Mouse (Mus musculus): ENCODE measurements around the gene Rbfox2. TPM values are rescaled to one million over a fixed set of nuclear protein-coding genes. Genes with fewer than 3 reads are reported as not detected.

Rbfox2 gene
- polyA plus RNA-seq, 1 experiment from 2014 or later: 81.5 TPM

- Histone ChIP-seq H3K9me3 (replicated peaks; ENCODE audit: control insufficient read depth, low read length) (no peaks in the 10 kb centered on the region), H3K4me1 (ENCODE audit: control insufficient read depth, insufficient read depth, low read length) (peaks cover 18% of the 10 kb centered on the region), H3K4me3 (ENCODE audit: low read depth, low read length) (no peak overlapping the region), H3K9ac (ENCODE audit: low read depth, low read length) (no peak overlapping the region), H3K36me3 (ENCODE audit: control insufficient read depth, insufficient read depth, low read length) (no peaks in the 10 kb centered on the region), H3K27ac (ENCODE audit: low read depth, low read length) (peak overlapping the region; percentile 35; the same call in 1 of the 2 replicates), H3K4me2 (no peak overlapping the region), H3K27me3 (ENCODE audit: control insufficient read depth, insufficient read depth, low read length) (no peaks in the 10 kb centered on the region)
- ATAC-seq (replicated peaks; ENCODE audit: insufficient number of reproducible peaks, low FRiP score, low TSS enrichment): no peak
- WGBS (ENCODE audit: insufficient replicate concordance): 62% methylated on average over 5 of the region's 5 CpGs
Observed at GRCm38 (mm10) chr15:77174018-77174417, 132.8 kb downstream of the Rbfox2 start.

GRCm38 (mm10) chr15:77172414-77172813 lies 134.4 kb downstream of the Rbfox2 start:
- no peaks in the 10 kb centered on the region for H3K27me3 ChIP-seq (ENCODE audit: control insufficient read depth, insufficient read depth, low read length)
- no peak overlapping the region for H3K9ac ChIP-seq (ENCODE audit: low read depth, low read length)
- ATAC-seq (replicated peaks; ENCODE audit: insufficient number of reproducible peaks, low FRiP score, low TSS enrichment): no peak
- 67% methylated on average over 3 of the region's 3 CpGs for WGBS (ENCODE audit: insufficient replicate concordance)
- peaks cover 18% of the 10 kb centered on the region for H3K4me1 ChIP-seq (ENCODE audit: control insufficient read depth, insufficient read depth, low read length)
- no peak overlapping the region for H3K27ac ChIP-seq (ENCODE audit: low read depth, low read length)
- no peaks in the 10 kb centered on the region for H3K9me3 ChIP-seq (replicated peaks; ENCODE audit: control insufficient read depth, low read length)
- no peak overlapping the region for H3K4me2 ChIP-seq
- H3K36me3 ChIP-seq (ENCODE audit: control insufficient read depth, insufficient read depth, low read length): no peaks in the 10 kb centered on the region
- H3K4me3 ChIP-seq (ENCODE audit: low read depth, low read length): no peak overlapping the region

- Histone ChIP-seq H3K4me1 (ENCODE audit: control insufficient read depth, insufficient read depth, low read length) (peaks cover 14% of the 10 kb centered on the region), H3K9ac (ENCODE audit: low read depth, low read length) (no peak overlapping the region), H3K4me3 (ENCODE audit: low read depth, low read length) (no peak overlapping the region), H3K27ac (ENCODE audit: low read depth, low read length) (no peak overlapping the region), H3K4me2 (no peak overlapping the region), H3K36me3 (ENCODE audit: control insufficient read depth, insufficient read depth, low read length) (no peaks in the 10 kb centered on the region), H3K27me3 (ENCODE audit: control insufficient read depth, insufficient read depth, low read length) (no peaks in the 10 kb centered on the region), H3K9me3 (replicated peaks; ENCODE audit: control insufficient read depth, low read length) (no peaks in the 10 kb centered on the region)
- WGBS (ENCODE audit: insufficient replicate concordance): 72% methylated on average over 2 of the region's 2 CpGs
- ATAC-seq (replicated peaks; ENCODE audit: insufficient number of reproducible peaks, low FRiP score, low TSS enrichment): no peak
Observed at GRCm38 (mm10) chr15:77168781-77169180, 138.0 kb downstream of the Rbfox2 start.

- H3K9me3 ChIP-seq (replicated peaks; ENCODE audit: control insufficient read depth, low read length): no peaks in the 10 kb centered on the region
- no peak overlapping the region for H3K9ac ChIP-seq (ENCODE audit: low read depth, low read length)
- peaks cover 23% of the 10 kb centered on the region for H3K4me1 ChIP-seq (ENCODE audit: control insufficient read depth, insufficient read depth, low read length)
- H3K36me3 ChIP-seq (ENCODE audit: control insufficient read depth, insufficient read depth, low read length): no peaks in the 10 kb centered on the region
- no peak overlapping the region for H3K27ac ChIP-seq (ENCODE audit: low read depth, low read length)
- no peak for ATAC-seq (replicated peaks; ENCODE audit: insufficient number of reproducible peaks, low FRiP score, low TSS enrichment)
- WGBS (ENCODE audit: insufficient replicate concordance): 44% methylated on average over 1 of the region's 1 CpGs
- H3K4me2 ChIP-seq: no peak overlapping the region
- no peaks in the 10 kb centered on the region for H3K27me3 ChIP-seq (ENCODE audit: control insufficient read depth, insufficient read depth, low read length)
- H3K4me3 ChIP-seq (ENCODE audit: low read depth, low read length): no peak overlapping the region
Observed at GRCm38 (mm10) chr15:77166225-77166732, 140.5 kb downstream of the Rbfox2 start.

GRCm38 (mm10) chr15:77163336-77163735 lies 143.5 kb downstream of the Rbfox2 start:
- H3K9me3 ChIP-seq (replicated peaks; ENCODE audit: control insufficient read depth, low read length): no peaks in the 10 kb centered on the region
- no peaks in the 10 kb centered on the region for H3K27me3 ChIP-seq (ENCODE audit: control insufficient read depth, insufficient read depth, low read length)
- no peak overlapping the region for H3K9ac ChIP-seq (ENCODE audit: low read depth, low read length)
- no peak overlapping the region for H3K4me3 ChIP-seq (ENCODE audit: low read depth, low read length)
- H3K4me1 ChIP-seq (ENCODE audit: control insufficient read depth, insufficient read depth, low read length): peaks cover 30% of the 10 kb centered on the region
- no peak for ATAC-seq (replicated peaks; ENCODE audit: insufficient number of reproducible peaks, low FRiP score, low TSS enrichment)
- H3K4me2 ChIP-seq: peak overlapping the region; percentile 4; the same call in 1 of the 2 replicates
- H3K27ac ChIP-seq (ENCODE audit: low read depth, low read length): peak overlapping the region; percentile 59
- 31% methylated on average over 6 of the region's 6 CpGs for WGBS (ENCODE audit: insufficient replicate concordance)
- no peaks in the 10 kb centered on the region for H3K36me3 ChIP-seq (ENCODE audit: control insufficient read depth, insufficient read depth, low read length)

DNA sequence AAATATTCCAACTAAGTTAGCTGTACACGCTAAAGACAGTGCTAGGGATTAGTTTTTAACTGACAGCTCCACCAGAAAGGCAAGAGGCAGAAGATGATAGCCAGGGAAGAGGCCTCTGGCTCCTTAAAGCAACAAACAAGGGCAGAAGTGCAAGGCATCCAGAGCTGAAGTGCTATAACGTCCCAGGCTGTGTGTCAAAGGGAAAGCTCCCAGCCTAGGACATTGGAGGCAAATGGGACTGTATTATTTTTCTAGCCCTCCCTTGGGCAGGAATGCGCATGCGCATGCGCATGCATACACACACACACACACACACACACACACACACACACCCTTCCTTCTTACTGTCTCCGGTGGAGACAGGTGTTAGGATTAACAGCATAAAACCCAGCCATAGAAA lies 143.9 kb downstream of the Rbfox2 start:
- Histone ChIP-seq H3K36me3 (ENCODE audit: control insufficient read depth, insufficient read depth, low read length) (no peaks in the 10 kb centered on the region), H3K27me3 (ENCODE audit: control insufficient read depth, insufficient read depth, low read length) (no peaks in the 10 kb centered on the region), H3K9ac (ENCODE audit: low read depth, low read length) (no peak overlapping the region), H3K4me1 (ENCODE audit: control insufficient read depth, insufficient read depth, low read length) (peaks cover 30% of the 10 kb centered on the region), H3K4me3 (ENCODE audit: low read depth, low read length) (no peak overlapping the region), H3K9me3 (replicated peaks; ENCODE audit: control insufficient read depth, low read length) (no peaks in the 10 kb centered on the region), H3K27ac (ENCODE audit: low read depth, low read length) (peak overlapping the region; percentile 59), H3K4me2 (no peak overlapping the region)
- 63% methylated on average over 6 of the region's 6 CpGs for WGBS (ENCODE audit: insufficient replicate concordance)
- ATAC-seq (replicated peaks; ENCODE audit: insufficient number of reproducible peaks, low FRiP score, low TSS enrichment): no peak

DNA sequence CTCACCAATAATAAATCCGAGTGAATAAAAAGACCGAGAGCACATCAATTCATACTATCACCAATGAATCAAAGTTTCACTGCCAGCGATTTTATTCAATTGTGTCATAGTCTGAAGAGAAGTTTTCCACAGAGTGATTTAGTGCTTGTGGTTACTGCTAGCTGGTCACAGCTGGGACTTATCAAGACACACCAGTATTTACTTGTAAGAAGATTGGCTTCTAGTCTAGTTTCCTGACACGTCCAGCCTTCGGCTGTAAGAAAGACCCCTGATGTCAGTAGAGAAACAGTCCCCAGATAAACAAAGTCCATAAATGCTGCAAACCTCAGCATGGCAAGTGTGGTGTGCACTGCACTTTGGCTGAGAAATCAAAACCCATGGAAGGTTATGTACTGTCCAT lies 145.4 kb downstream of the Rbfox2 start:
- no peak; the same call in 1 of the 2 replicates for ATAC-seq (replicated peaks; ENCODE audit: insufficient number of reproducible peaks, low FRiP score, low TSS enrichment)
- Histone ChIP-seq H3K4me2 (no peak overlapping the region), H3K4me3 (ENCODE audit: low read depth, low read length) (no peak overlapping the region), H3K9me3 (replicated peaks; ENCODE audit: control insufficient read depth, low read length) (no peaks in the 10 kb centered on the region), H3K36me3 (ENCODE audit: control insufficient read depth, insufficient read depth, low read length) (no peaks in the 10 kb centered on the region), H3K4me1 (ENCODE audit: control insufficient read depth, insufficient read depth, low read length) (peaks cover 36% of the 10 kb centered on the region), H3K9ac (ENCODE audit: low read depth, low read length) (no peak overlapping the region), H3K27ac (ENCODE audit: low read depth, low read length) (peak overlapping the region; percentile 36; the same call in 1 of the 2 replicates), H3K27me3 (ENCODE audit: control insufficient read depth, insufficient read depth, low read length) (no peaks in the 10 kb centered on the region)
- WGBS (ENCODE audit: insufficient replicate concordance): 43% methylated on average over 5 of the region's 5 CpGs

GRCm38 (mm10) chr15:77160848-77161247 lies 146.0 kb downstream of the Rbfox2 start:
- Histone ChIP-seq H3K4me2 (no peak overlapping the region), H3K4me1 (ENCODE audit: control insufficient read depth, insufficient read depth, low read length) (peaks cover 41% of the 10 kb centered on the region), H3K36me3 (ENCODE audit: control insufficient read depth, insufficient read depth, low read length) (no peaks in the 10 kb centered on the region), H3K9ac (ENCODE audit: low read depth, low read length) (no peak overlapping the region), H3K9me3 (replicated peaks; ENCODE audit: control insufficient read depth, low read length) (no peaks in the 10 kb centered on the region), H3K27me3 (ENCODE audit: control insufficient read depth, insufficient read depth, low read length) (no peaks in the 10 kb centered on the region), H3K27ac (ENCODE audit: low read depth, low read length) (0 out of 2 replicates have a peak overlapping the region, but pooled peaks have one; percentile 36), H3K4me3 (ENCODE audit: low read depth, low read length) (no peak overlapping the region)
- no peak for ATAC-seq (replicated peaks; ENCODE audit: insufficient number of reproducible peaks, low FRiP score, low TSS enrichment)
- 89% methylated on average over 4 of the region's 4 CpGs for WGBS (ENCODE audit: insufficient replicate concordance)

GRCm38 (mm10) chr15:77156525-77156924 lies 150.3 kb downstream of the Rbfox2 start:
- no peaks in the 10 kb centered on the region for H3K27me3 ChIP-seq (ENCODE audit: control insufficient read depth, insufficient read depth, low read length)
- H3K9me3 ChIP-seq (replicated peaks; ENCODE audit: control insufficient read depth, low read length): no peaks in the 10 kb centered on the region
- H3K4me2 ChIP-seq: no peak overlapping the region
- no peak for ATAC-seq (replicated peaks; ENCODE audit: insufficient number of reproducible peaks, low FRiP score, low TSS enrichment)
- H3K9ac ChIP-seq (ENCODE audit: low read depth, low read length): no peak overlapping the region
- peaks cover 28% of the 10 kb centered on the region for H3K4me1 ChIP-seq (ENCODE audit: control insufficient read depth, insufficient read depth, low read length)
- WGBS (ENCODE audit: insufficient replicate concordance): 26% methylated on average over 3 of the region's 3 CpGs
- H3K36me3 ChIP-seq (ENCODE audit: control insufficient read depth, insufficient read depth, low read length): no peaks in the 10 kb centered on the region
- peak overlapping the region; percentile 51; the same call in 1 of the 2 replicates for H3K27ac ChIP-seq (ENCODE audit: low read depth, low read length)
- H3K4me3 ChIP-seq (ENCODE audit: low read depth, low read length): no peak overlapping the region
